ENCODE assay signal across 25 mouse cellular contexts in genomic region chr8:7088123-7088522, GRCm38 (mm10).
"Had no signal": no experiment of that assay in that cellular context is flagged by ENCODE, and none has a peak within 500 bp of the region (broad histone marks: within the 10 kb centered on the region; RNA-seq: fewer than 3 reads in every experiment).

No protein-coding gene starts in this region.

- ATAC-seq: hindbrain, embryonic 16.5 days; inflammation-experienced regulatory T-cells, adult 6 months; intestine, embryonic 15.5 days; intestine, postnatal 0 days; liver, embryonic 12.5 days had no signal

- H3K9ac ChIP-seq: heart, embryonic 12.5 days; hindbrain, embryonic 14.5 days; intestine, embryonic 15.5 days; limb, embryonic 13.5 days; limb, embryonic 15.5 days; liver, embryonic 12.5 days; liver, embryonic 14.5 days had no signal

- DNase-seq: gastrocnemius, adult 2 months; gastrocnemius, postnatal 10 days; gastrocnemius, postnatal 25 days; heart, adult 18-20 months; heart, postnatal 10 days; heart, postnatal 4 days; kidney, adult 18-20 months; kidney, adult 9 months; kidney, postnatal 14 days; kidney, postnatal 36 days had no signal

- H3K9me3 ChIP-seq: heart, embryonic 10.5 days; heart, embryonic 12.5 days; hindbrain, embryonic 10.5 days; intestine, embryonic 15.5 days; limb, embryonic 13.5 days; limb, embryonic 15.5 days; liver, embryonic 12.5 days had no signal

- H3K27me3 ChIP-seq: heart, embryonic 12.5 days; intestine, embryonic 15.5 days; limb, embryonic 13.5 days; limb, embryonic 15.5 days; liver, embryonic 12.5 days had no signal

- H3K4me1 ChIP-seq: heart, embryonic 10.5 days; heart, embryonic 12.5 days; hindbrain, embryonic 10.5 days; intestine, embryonic 15.5 days; limb, embryonic 15.5 days; liver, embryonic 12.5 days had no signal

- H3K4me2 ChIP-seq: heart, embryonic 12.5 days; hindbrain, embryonic 14.5 days; intestine, embryonic 15.5 days; limb, embryonic 13.5 days; limb, embryonic 15.5 days; liver, embryonic 12.5 days had no signal

- H3K27ac ChIP-seq: gastrocnemius, adult 2 months; heart, embryonic 10.5 days; hindbrain, embryonic 10.5 days; hindbrain, embryonic 14.5 days; intestine, embryonic 15.5 days; kidney, postnatal 0 days; layer of hippocampus, adult 2 months; left cerebral cortex, adult 2 months; limb, embryonic 13.5 days; limb, embryonic 15.5 days; liver, embryonic 12.5 days; liver, embryonic 14.5 days had no signal

- H3K36me3 ChIP-seq: heart, embryonic 10.5 days; heart, embryonic 12.5 days; hindbrain, embryonic 10.5 days; intestine, embryonic 15.5 days; limb, embryonic 13.5 days; limb, embryonic 15.5 days; liver, embryonic 12.5 days had no signal

- H3K4me3 ChIP-seq: gastrocnemius, adult 2 months; heart, embryonic 10.5 days; heart, embryonic 12.5 days; hindbrain, embryonic 10.5 days; intestine, embryonic 15.5 days; layer of hippocampus, adult 2 months; left cerebral cortex, adult 2 months; limb, embryonic 13.5 days; limb, embryonic 15.5 days; liver, embryonic 12.5 days had no signal
